Mouse (Mus musculus): ENCODE results near the gene Ss18l2. TPM values are rescaled to one million over a fixed set of nuclear protein-coding genes. Genes with fewer than 3 reads are reported as not detected.

Gene Ss18l2
- polyA plus RNA-seq, 1 experiment from 2014 or later: 237 TPM

DNA sequence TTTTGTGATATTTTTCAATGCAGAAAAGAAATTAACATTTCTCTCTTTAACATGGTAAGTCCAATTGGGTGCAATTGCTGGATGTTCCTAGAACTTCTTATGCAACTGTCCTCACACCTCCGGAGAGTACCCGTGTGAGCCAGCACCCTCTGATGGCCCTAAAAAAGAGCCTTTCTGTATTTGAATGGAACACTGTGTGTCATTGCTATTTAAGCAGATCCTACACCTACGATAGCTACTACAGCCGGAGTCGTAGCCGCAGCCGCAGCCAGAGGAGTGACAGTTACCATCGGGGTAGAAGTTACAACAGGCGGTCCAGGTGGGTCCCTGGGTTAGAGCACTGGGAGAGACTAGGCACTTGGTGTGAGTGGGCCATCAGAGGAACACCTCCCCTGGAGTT, 42.6 kb downstream of the Ss18l2 start:
- H3K4me3 ChIP-seq (ENCODE audit: control insufficient read depth in 1 of 2, insufficient read depth in 1 of 2, low read depth in 1 of 2, low read length in 2 of 2): no peak overlapping the region
- no peaks in the 10 kb centered on the region for H3K27me3 ChIP-seq (ENCODE audit: control insufficient read depth, insufficient read depth, low read length)
- ATAC-seq (ENCODE audit: insufficient number of reproducible peaks, insufficient read depth, low FRiP score, low read depth): no peak
- H3K36me3 ChIP-seq (ENCODE audit: control insufficient read depth, insufficient read depth, low read length): peaks cover 92% of the 10 kb centered on the region
- no peaks in the 10 kb centered on the region; a peak in 1 of 4 replicates for H3K4me1 ChIP-seq (ENCODE audit: control insufficient read depth in 2 of 2, insufficient read depth in 2 of 2, low read length in 2 of 2)
- H3K4me2 ChIP-seq (ENCODE audit: low read length): no peak overlapping the region
- H3K9me3 ChIP-seq (ENCODE audit: control insufficient read depth, low read length): no peaks in the 10 kb centered on the region
- 95% methylated on average over 9 of the region's 9 CpGs for WGBS
- no peak overlapping the region for H3K27ac ChIP-seq (replicated peaks in 1 of 2; ENCODE audit: control insufficient read depth in 1 of 2, insufficient read depth in 1 of 2, low read depth in 2 of 2, low read length in 2 of 2)
- H3K9ac ChIP-seq (ENCODE audit: low read length): no peak overlapping the region

- peaks cover 74% of the 10 kb centered on the region for H3K36me3 ChIP-seq (ENCODE audit: control insufficient read depth, insufficient read depth, low read length)
- no peak for ATAC-seq (ENCODE audit: insufficient number of reproducible peaks, insufficient read depth, low FRiP score, low read depth)
Measured at GRCm38 (mm10) chr9:121754624-121755023, 44.5 kb downstream of the Ss18l2 start.

GRCm38 (mm10) chr9:121756785-121757184, 46.7 kb downstream of the Ss18l2 start:
- H3K36me3 ChIP-seq (ENCODE audit: control insufficient read depth, insufficient read depth, low read length): peaks cover 52% of the 10 kb centered on the region
- H3K4me2 ChIP-seq (ENCODE audit: low read length): no peak overlapping the region
- H3K4me3 ChIP-seq (ENCODE audit: control insufficient read depth in 1 of 2, insufficient read depth in 1 of 2, low read depth in 1 of 2, low read length in 2 of 2): no peak overlapping the region
- no peak for ATAC-seq (ENCODE audit: insufficient number of reproducible peaks, insufficient read depth, low FRiP score, low read depth)
- no peak overlapping the region for H3K9ac ChIP-seq (ENCODE audit: low read length)
- H3K27ac ChIP-seq (replicated peaks in 1 of 2; ENCODE audit: control insufficient read depth in 1 of 2, insufficient read depth in 1 of 2, low read depth in 2 of 2, low read length in 2 of 2): no peak overlapping the region
- H3K27me3 ChIP-seq (ENCODE audit: control insufficient read depth, insufficient read depth, low read length): no peaks in the 10 kb centered on the region
- H3K9me3 ChIP-seq (ENCODE audit: control insufficient read depth, low read length): no peaks in the 10 kb centered on the region
- 81% methylated on average over 3 of the region's 3 CpGs for WGBS
- H3K4me1 ChIP-seq (ENCODE audit: control insufficient read depth in 2 of 2, insufficient read depth in 2 of 2, low read length in 2 of 2): peaks cover 15 to 25% of the 10 kb centered on the region in 2 experiments

More at GRCm38 (mm10) chr9:121754624-121755023, 44.5 kb downstream of the Ss18l2 start:
- H3K27me3 ChIP-seq (ENCODE audit: control insufficient read depth, insufficient read depth, low read length): no peaks in the 10 kb centered on the region
- 89% methylated on average over 3 of the region's 3 CpGs for WGBS
- no peak overlapping the region for H3K27ac ChIP-seq (replicated peaks in 1 of 2; ENCODE audit: control insufficient read depth in 1 of 2, insufficient read depth in 1 of 2, low read depth in 2 of 2, low read length in 2 of 2)
- H3K4me2 ChIP-seq (ENCODE audit: low read length): no peak overlapping the region
- no peaks in the 10 kb centered on the region for H3K9me3 ChIP-seq (ENCODE audit: control insufficient read depth, low read length)
- peaks cover 6 to 11% of the 10 kb centered on the region in 2 experiments for H3K4me1 ChIP-seq (ENCODE audit: control insufficient read depth in 2 of 2, insufficient read depth in 2 of 2, low read length in 2 of 2)
- no peak overlapping the region for H3K4me3 ChIP-seq (ENCODE audit: control insufficient read depth in 1 of 2, insufficient read depth in 1 of 2, low read depth in 1 of 2, low read length in 2 of 2)
- H3K9ac ChIP-seq (ENCODE audit: low read length): no peak overlapping the region

- peaks cover 49% of the 10 kb centered on the region for H3K36me3 ChIP-seq (ENCODE audit: control insufficient read depth, insufficient read depth, low read length)
- no peak overlapping the region for H3K4me3 ChIP-seq (ENCODE audit: control insufficient read depth in 1 of 2, insufficient read depth in 1 of 2, low read depth in 1 of 2, low read length in 2 of 2)
- peaks cover 15 to 30% of the 10 kb centered on the region in 2 experiments for H3K4me1 ChIP-seq (ENCODE audit: control insufficient read depth in 2 of 2, insufficient read depth in 2 of 2, low read length in 2 of 2)
- ATAC-seq (ENCODE audit: insufficient number of reproducible peaks, insufficient read depth, low FRiP score, low read depth): no peak
- H3K9me3 ChIP-seq (ENCODE audit: control insufficient read depth, low read length): no peaks in the 10 kb centered on the region
- no peak overlapping the region; a peak in 1 of 4 replicates for H3K27ac ChIP-seq (replicated peaks in 1 of 2; ENCODE audit: control insufficient read depth in 1 of 2, insufficient read depth in 1 of 2, low read depth in 2 of 2, low read length in 2 of 2)
- no peaks in the 10 kb centered on the region for H3K27me3 ChIP-seq (ENCODE audit: control insufficient read depth, insufficient read depth, low read length)
- H3K4me2 ChIP-seq (ENCODE audit: low read length): no peak overlapping the region
- H3K9ac ChIP-seq (ENCODE audit: low read length): peak overlapping the region; percentile 17; the same call in 1 of the 2 replicates
- 64% methylated on average over 3 of the region's 3 CpGs for WGBS
Measured at GRCm38 (mm10) chr9:121757432-121757831, 47.3 kb downstream of the Ss18l2 start.

GRCm38 (mm10) chr9:121757835-121758814, 48.0 kb downstream of the Ss18l2 start:
- Histone ChIP-seq H3K4me1 (ENCODE audit: control insufficient read depth in 2 of 2, insufficient read depth in 2 of 2, low read length in 2 of 2) (peaks cover 15 to 30% of the 10 kb centered on the region in 2 experiments), H3K4me2 (ENCODE audit: low read length) (peak overlapping the region; percentile 78), H3K9ac (ENCODE audit: low read length) (peak overlapping the region; percentile 97), H3K9me3 (ENCODE audit: control insufficient read depth, low read length) (no peaks in the 10 kb centered on the region), H3K4me3 (ENCODE audit: control insufficient read depth in 1 of 2, insufficient read depth in 1 of 2, low read depth in 1 of 2, low read length in 2 of 2) (peak overlapping the region; percentile 83 to 86; a peak in 3 of 4 replicates), H3K27me3 (ENCODE audit: control insufficient read depth, insufficient read depth, low read length) (no peaks in the 10 kb centered on the region), H3K27ac (replicated peaks in 1 of 2; ENCODE audit: control insufficient read depth in 1 of 2, insufficient read depth in 1 of 2, low read depth in 2 of 2, low read length in 2 of 2) (peak overlapping the region in 1 of 2 experiments; percentile 97; a peak in 2 of 4 replicates), H3K36me3 (ENCODE audit: control insufficient read depth, insufficient read depth, low read length) (peaks cover 48% of the 10 kb centered on the region)
- no peak for ATAC-seq (ENCODE audit: insufficient number of reproducible peaks, insufficient read depth, low FRiP score, low read depth)
- 55% methylated on average over 10 of the region's 10 CpGs for WGBS

- ATAC-seq (ENCODE audit: insufficient number of reproducible peaks, insufficient read depth, low FRiP score, low read depth): peak; percentile 74
- whole genome bisulfite sequencing: under 1% methylated on average over 83 of the region's 97 CpGs
- Histone ChIP-seq H3K4me3 (ENCODE audit: control insufficient read depth in 1 of 2, insufficient read depth in 1 of 2, low read depth in 1 of 2, low read length in 2 of 2) (peak within 1 kb of the TSS; percentile 83 to 86), H3K36me3 (ENCODE audit: control insufficient read depth, insufficient read depth, low read length) (peaks cover 48% of the 10 kb centered on the region), H3K27ac (replicated peaks in 1 of 2; ENCODE audit: control insufficient read depth in 1 of 2, insufficient read depth in 1 of 2, low read depth in 2 of 2, low read length in 2 of 2) (peak within 1 kb of the TSS; percentile 86 to 97), H3K9me3 (ENCODE audit: control insufficient read depth, low read length) (no peaks in the 10 kb centered on the region), H3K4me1 (ENCODE audit: control insufficient read depth in 2 of 2, insufficient read depth in 2 of 2, low read length in 2 of 2) (peaks cover 15 to 30% of the 10 kb centered on the region in 2 experiments), H3K9ac (ENCODE audit: low read length) (peak within 1 kb of the TSS; percentile 97), H3K27me3 (ENCODE audit: control insufficient read depth, insufficient read depth, low read length) (no peaks in the 10 kb centered on the region), H3K4me2 (ENCODE audit: low read length) (peak within 1 kb of the TSS; percentile 78)
Measured at GRCm38 (mm10) chr9:121759091-121760081, 49.3 kb downstream of the Ss18l2 start, which contains the start of gene Zfp651. TSS of gene Zfp651 (plus strand) at chr9:121759330.
